Mouse (Mus musculus): ENCODE data around the gene Slc22a15.

DNA sequence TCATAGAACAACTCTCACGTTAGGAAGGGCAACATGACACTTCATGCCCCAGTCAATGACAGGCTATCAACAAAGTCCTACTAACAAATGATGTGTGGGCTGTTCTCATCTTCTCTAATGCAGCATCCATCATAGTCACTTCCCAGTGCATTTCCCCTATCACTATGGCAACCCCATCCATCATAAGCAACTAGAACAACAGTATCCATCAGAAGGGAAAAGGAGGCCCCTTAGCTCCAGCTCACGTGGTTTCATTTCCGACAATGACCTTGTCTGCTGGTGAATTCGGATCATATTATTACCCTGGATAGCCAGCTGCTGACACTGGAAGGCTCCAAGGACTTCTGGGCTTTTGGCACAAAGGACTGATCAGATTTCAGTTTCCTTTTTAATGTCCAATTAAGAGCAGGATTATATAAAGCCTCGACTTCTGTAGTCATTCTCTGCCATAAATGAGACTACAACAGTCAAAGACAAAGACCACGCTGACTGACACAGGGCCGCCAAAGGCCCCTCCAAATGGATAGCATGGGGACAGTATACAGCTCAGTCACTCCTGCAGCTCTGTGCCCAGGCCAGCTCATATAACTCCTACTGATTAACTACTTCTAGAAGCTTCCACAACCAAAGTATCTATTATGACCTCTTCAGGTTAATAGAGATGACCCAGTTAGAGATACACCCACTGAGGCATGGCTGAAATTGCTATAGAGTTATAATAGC lies 81.7 kb downstream of the Slc22a15 start:
- TF ChIP-seq POLR2A (IDR thresholded peaks at IDR 0.05; ENCODE audit: control insufficient read depth, extremely low read depth, insufficient read depth, low read length, poor library complexity) (no peak), CTCF (IDR thresholded peaks at IDR 0.05; ENCODE audit: borderline replicate concordance, control insufficient read depth, extremely low read depth, insufficient read depth, low read length, poor library complexity) (no peak)
